Mouse (Mus musculus): ENCODE results near the gene Zfp385a. TPM values are rescaled to one million over a fixed set of nuclear protein-coding genes. Genes with fewer than 3 reads are reported as not detected.

Zfp385a gene
- polyA plus RNA-seq, 1 experiment from 2014 or later, result 11.8 TPM

DNA sequence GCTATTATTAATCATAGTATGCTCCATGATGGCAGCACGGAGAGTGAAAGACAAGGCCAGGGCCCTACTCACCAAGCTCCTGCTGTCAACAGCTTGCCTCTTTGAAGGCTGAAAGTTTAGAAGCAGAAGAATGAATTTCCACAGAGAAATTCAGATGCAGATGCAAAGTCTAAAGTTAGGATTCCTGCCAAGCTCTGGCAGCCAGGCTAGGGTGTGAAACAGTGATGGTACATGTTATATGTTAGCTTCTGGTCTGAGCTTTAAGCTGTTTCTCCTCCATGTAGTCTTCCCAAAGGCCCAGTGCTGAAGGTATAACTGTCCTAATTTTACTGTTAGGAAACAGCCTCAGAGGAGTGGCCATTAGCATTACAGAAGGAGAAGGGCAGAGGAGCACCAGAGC lies 29.2 kb upstream of the Zfp385a start:
- no peak for TF ChIP-seq CTCF (IDR thresholded peaks at IDR 0.05; ENCODE audit: low read depth)
- no peak overlapping the region for H3K4me2 ChIP-seq
- ATAC-seq (ENCODE audit: insufficient read depth) (no peak), DNase-seq (no peak)
- no peak overlapping the region for H3K4me3 ChIP-seq (ENCODE audit: low read depth, low read length)
- no peaks in the 10 kb centered on the region for H3K36me3 ChIP-seq (ENCODE audit: insufficient read depth)
- H3K9me3 ChIP-seq (ENCODE audit: low read depth, low read length), result no peaks in the 10 kb centered on the region
- no peak overlapping the region for H3K27ac ChIP-seq (ENCODE audit: low read depth)
- H3K9ac ChIP-seq, result no peak overlapping the region
- H3K27me3 ChIP-seq (ENCODE audit: insufficient read depth, low read length), result no peaks in the 10 kb centered on the region
- WGBS, result 48% methylated on average over 1 of the region's 1 CpGs
- H3K4me1 ChIP-seq (ENCODE audit: insufficient read depth), result peaks cover 5% of the 10 kb centered on the region; the same call in 1 of the 2 replicates

DNA sequence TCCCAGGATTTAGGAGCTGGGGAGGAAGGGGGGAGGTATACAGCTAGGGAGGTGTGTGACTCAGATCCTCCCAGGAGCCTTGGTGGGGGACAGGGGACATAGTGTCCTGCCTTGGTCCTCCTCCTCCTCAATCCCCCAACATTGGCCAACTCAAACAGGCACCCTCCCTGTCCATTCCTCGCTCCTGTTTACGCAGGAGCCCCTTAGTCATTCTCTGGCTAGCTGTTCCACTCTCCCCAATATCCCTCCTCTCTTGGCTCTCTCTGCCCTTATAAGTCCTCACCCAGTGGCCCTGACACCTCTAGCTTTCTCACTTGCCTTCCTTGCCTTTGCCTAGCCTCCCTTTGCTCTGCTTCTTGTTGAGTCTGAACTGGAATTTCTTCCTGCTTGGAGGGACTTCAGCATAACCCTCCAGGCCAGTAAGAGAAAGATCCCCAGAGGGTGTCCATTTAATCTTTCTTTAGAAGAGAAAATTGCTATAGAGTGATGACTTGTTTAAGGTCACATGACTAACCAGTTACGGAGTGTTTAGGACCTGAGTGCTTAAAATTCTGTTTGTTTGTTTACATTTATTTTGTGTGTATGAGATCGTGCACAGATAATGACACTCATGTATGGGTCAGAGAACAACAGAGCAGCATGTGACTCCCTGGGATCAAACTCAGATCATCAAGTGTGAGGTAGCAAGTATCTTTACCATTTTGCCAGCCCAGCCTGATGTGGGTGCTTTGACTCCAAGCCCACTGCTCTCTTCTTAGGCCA lies 28.5 kb upstream of the Zfp385a start:
- TF ChIP-seq CTCF (IDR thresholded peaks at IDR 0.05; ENCODE audit: low read depth), result no peak
- Histone ChIP-seq H3K4me1 (ENCODE audit: insufficient read depth) (peaks cover 6% of the 10 kb centered on the region; the same call in 1 of the 2 replicates), H3K36me3 (ENCODE audit: insufficient read depth) (no peaks in the 10 kb centered on the region), H3K4me2 (no peak overlapping the region), H3K4me3 (ENCODE audit: low read depth, low read length) (no peak overlapping the region), H3K27me3 (ENCODE audit: insufficient read depth, low read length) (no peaks in the 10 kb centered on the region), H3K27ac (ENCODE audit: low read depth) (no peak overlapping the region), H3K9ac (no peak overlapping the region), H3K9me3 (ENCODE audit: low read depth, low read length) (no peaks in the 10 kb centered on the region)
- ATAC-seq (ENCODE audit: insufficient read depth) (no peak), DNase-seq (no peak)
- WGBS, result 73% methylated on average over 4 of the region's 4 CpGs

DNA sequence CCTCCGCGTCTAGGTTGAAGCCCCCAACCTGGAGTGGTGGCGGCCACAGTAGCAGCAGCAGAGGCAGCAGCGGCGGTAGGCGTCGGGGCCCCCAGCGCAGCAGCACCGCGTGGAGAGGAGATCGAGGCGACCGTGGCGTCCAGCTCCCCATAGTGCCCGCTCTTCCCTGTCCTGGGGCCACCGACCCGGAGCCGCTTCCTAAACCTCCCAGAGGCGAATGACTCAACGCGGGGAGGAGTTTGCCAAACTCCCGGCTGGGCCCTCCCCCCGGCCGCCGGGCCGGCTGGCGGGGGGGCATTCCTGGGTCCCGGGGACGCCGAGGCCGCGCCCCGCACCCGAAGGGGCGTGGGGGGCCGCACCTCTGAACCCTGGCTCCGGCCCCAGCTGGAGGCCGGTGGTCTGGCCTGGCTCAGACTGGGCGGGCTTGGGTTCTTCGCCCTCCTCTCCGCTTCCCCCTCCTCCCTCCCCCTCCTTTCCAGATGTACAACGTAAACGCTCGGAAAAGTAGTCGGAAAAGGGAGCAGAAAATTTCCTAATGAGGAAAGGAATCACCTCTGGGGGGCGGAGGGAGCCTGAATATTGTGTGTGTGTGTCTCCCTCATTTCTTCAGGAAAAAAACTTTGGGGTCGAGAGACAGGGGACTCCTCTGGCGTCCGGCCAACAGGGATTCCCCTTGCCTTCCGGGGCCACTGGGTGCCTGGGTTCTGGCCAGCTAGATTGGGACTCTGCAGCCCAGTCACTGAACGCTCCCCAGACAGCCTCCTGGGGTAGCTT lies 26.7 kb upstream of the Zfp385a start, which contains the start of gene Itga5:
Itga5 (minus strand) TSS at position 388 of the 774 bp plus-strand sequence.
- Histone ChIP-seq H3K9ac (peak within 1 kb of the TSS; percentile 96), H3K36me3 (ENCODE audit: insufficient read depth) (no peaks in the 10 kb centered on the region), H3K4me3 (ENCODE audit: low read depth, low read length) (peak within 1 kb of the TSS; percentile 83), H3K27ac (ENCODE audit: low read depth) (peak within 1 kb of the TSS; percentile 91), H3K9me3 (ENCODE audit: low read depth, low read length) (no peaks in the 10 kb centered on the region), H3K4me2 (peak within 1 kb of the TSS; percentile 76), H3K4me1 (ENCODE audit: insufficient read depth) (peaks cover 6% of the 10 kb centered on the region; the same call in 1 of the 2 replicates), H3K27me3 (ENCODE audit: insufficient read depth, low read length) (no peaks in the 10 kb centered on the region)
- ATAC-seq (ENCODE audit: insufficient read depth) (peak; percentile 80), DNase-seq (peak; percentile 83)
- TF ChIP-seq CTCF (IDR thresholded peaks at IDR 0.05; ENCODE audit: low read depth), result peak; percentile 14; the same call in 1 of the 2 replicates
- under 1% methylated on average over 48 of the region's 51 CpGs for WGBS

DNA sequence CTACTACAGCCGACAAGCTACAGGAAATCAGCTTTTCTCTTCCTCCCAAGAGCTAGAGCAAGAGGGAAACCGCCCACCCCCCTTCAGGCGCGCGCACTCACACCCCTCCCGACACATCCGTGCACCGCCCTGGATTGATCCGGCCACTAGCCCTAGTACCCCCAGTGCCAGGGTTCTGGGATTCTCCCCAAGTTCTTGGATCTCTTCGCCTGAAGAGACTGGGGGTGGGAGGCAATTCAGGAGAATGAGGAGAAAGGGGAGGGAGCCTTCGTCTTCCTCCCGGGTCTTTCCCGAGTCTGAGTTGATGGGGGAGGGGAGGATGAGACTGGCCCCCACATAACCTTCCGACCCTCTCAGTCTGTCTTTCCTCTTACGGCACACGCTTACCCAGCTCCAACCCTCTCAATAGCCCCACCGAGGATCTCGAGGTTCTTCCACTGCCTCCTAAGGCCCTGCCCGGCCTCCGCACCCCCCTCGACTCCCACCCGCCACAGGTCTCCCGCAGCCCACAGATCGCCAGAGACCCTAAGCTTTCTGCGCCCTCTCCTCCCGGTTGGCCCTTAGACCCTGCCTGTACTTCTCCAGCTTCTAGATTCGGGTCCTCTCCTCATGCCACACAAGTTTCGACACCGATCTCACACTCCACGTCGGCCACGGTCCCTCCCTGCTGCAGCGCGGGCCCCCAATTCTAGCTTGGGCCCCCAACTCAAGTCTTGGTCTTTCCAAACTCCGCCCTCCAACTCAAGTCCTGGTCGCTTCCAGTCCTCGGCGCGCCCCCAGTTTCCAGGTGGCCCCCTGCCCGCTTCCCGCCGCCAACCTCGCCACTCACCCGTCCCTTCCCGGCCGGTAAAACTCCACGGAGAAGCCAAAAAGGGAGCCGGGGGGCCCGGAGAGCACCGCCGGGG lies 25.8 kb upstream of the Zfp385a start:
- ATAC-seq (ENCODE audit: insufficient read depth) (peak; percentile 64), DNase-seq (peak; percentile 67)
- WGBS, result 2% methylated on average over 51 of the region's 51 CpGs
- H3K4me1 ChIP-seq (ENCODE audit: insufficient read depth), result peaks cover 6% of the 10 kb centered on the region; the same call in 1 of the 2 replicates
- H3K9ac ChIP-seq, result peak overlapping the region; percentile 96
- H3K4me3 ChIP-seq (ENCODE audit: low read depth, low read length), result peak overlapping the region; percentile 83
- no peaks in the 10 kb centered on the region for H3K9me3 ChIP-seq (ENCODE audit: low read depth, low read length)
- H3K27me3 ChIP-seq (ENCODE audit: insufficient read depth, low read length), result no peaks in the 10 kb centered on the region
- TF ChIP-seq CTCF (IDR thresholded peaks at IDR 0.05; ENCODE audit: low read depth), result no peak
- peak overlapping the region; percentile 76 for H3K4me2 ChIP-seq
- no peaks in the 10 kb centered on the region for H3K36me3 ChIP-seq (ENCODE audit: insufficient read depth)
- H3K27ac ChIP-seq (ENCODE audit: low read depth), result peak overlapping the region; percentile 91

DNA sequence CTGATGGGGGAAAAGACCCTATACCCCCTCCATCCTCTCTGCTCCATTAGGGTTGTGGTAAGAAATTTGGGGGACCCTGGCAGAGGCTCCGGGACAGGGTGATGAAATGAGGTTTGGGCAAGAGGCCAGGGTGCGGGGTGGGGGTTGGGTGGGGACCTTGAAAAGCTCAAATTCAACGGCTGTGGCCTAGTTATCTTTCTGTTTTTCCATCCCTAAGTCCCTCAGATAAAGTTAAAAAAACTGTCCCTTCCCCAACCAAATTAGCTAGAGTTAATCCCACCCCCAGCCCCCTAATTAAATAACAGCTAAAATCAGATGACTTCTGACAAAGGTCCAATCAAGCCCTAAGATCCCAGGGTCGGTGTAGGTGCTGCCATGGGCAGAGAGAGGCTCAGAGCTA lies 24.9 kb upstream of the Zfp385a start:
- ATAC-seq (ENCODE audit: insufficient read depth) (no peak), DNase-seq (no peak)
- Histone ChIP-seq H3K27me3 (ENCODE audit: insufficient read depth, low read length) (no peaks in the 10 kb centered on the region), H3K9ac (peak overlapping the region; percentile 96), H3K4me2 (peak overlapping the region; percentile 76), H3K4me3 (ENCODE audit: low read depth, low read length) (peak overlapping the region; percentile 83), H3K36me3 (ENCODE audit: insufficient read depth) (no peaks in the 10 kb centered on the region), H3K4me1 (ENCODE audit: insufficient read depth) (peaks cover 6% of the 10 kb centered on the region; the same call in 1 of the 2 replicates), H3K9me3 (ENCODE audit: low read depth, low read length) (no peaks in the 10 kb centered on the region), H3K27ac (ENCODE audit: low read depth) (no peak overlapping the region)
- WGBS, result 34% methylated on average over 4 of the region's 4 CpGs
- no peak for TF ChIP-seq CTCF (IDR thresholded peaks at IDR 0.05; ENCODE audit: low read depth)

DNA sequence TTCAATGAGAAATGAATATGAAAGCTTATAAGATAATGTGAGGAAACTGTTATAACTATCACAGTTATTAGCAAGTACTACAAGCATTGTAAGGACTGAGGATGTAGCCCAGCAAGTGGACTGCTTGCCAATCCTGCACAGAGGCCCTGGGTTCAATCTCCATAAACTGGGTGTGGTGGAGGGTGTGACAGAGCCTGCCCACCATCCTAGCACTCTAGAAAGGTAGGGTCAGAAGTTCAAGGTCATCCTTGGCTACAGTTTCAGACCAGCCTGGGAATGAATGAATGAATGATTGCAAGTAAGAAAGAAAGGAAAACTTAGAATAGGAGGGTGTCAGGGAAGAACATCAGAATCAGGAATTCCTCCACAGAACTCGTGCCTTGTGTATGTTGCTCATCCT lies 23.9 kb upstream of the Zfp385a start:
- Histone ChIP-seq H3K9ac (no peak overlapping the region), H3K27me3 (ENCODE audit: insufficient read depth, low read length) (no peaks in the 10 kb centered on the region), H3K4me2 (peak overlapping the region; percentile 10; the same call in 1 of the 2 replicates), H3K36me3 (ENCODE audit: insufficient read depth) (no peaks in the 10 kb centered on the region), H3K4me1 (ENCODE audit: insufficient read depth) (peaks cover 6% of the 10 kb centered on the region; the same call in 1 of the 2 replicates), H3K4me3 (ENCODE audit: low read depth, low read length) (no peak overlapping the region; the same call in 1 of the 2 replicates), H3K27ac (ENCODE audit: low read depth) (no peak overlapping the region), H3K9me3 (ENCODE audit: low read depth, low read length) (no peaks in the 10 kb centered on the region)
- 52% methylated on average over 1 of the region's 1 CpGs for WGBS
- DNase-seq (no peak), ATAC-seq (ENCODE audit: insufficient read depth) (no peak)
- no peak for TF ChIP-seq CTCF (IDR thresholded peaks at IDR 0.05; ENCODE audit: low read depth)

All from lung, embryonic 14.5 days (tissue).